35 mouse cellular contexts compared by ENCODE assay signal in the genomic region with DNA sequence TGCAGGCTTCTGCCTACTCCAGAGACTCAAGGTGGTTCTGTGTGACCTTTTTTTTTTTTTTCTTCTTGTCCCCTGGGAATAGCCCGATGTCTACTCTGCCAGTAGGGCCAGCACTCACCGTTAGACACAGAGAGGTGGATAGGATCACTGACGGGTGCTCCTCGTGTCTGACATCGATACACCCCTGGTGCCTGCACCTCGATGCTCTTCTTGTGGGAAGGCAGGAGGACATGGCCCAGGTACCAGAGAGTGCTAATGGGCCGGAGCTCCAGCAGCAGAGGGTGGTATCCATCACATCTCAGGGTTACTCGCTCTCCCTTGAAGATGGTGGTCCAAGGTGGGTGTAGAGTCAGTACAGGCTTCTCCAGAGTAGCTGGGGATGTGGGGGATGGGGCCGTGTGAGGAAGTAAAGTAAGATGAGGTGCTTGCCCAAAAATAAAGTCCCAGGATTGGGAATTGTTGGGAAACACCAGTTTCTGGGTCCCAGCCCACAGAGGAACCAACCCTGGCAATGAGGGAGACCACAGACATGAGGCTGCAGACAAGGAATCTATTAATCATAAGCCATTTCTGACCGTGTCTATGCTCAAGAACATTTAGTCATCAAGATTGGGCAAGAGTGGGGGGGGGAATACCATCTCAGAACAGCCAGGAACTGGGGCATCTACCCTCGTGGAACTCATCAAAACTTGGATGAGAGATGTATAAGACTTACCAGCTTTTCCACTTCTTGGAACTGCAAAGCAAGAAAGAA. TPM values are rescaled to one million over a fixed set of nuclear protein-coding genes. Genes with fewer than 3 reads are reported as not detected.
A peak's percentile ranks its signal among the peaks of the same experiment; 100 is the strongest.
DNase-seq lines count a peak whose midpoint lies in the region; ATAC-seq and TF ChIP-seq lines count a peak whose summit lies in the region.
"Had no signal": no experiment of that assay in that cellular context is flagged by ENCODE, and none has a peak within 500 bp of the region (broad histone marks: within the 10 kb centered on the region; RNA-seq: fewer than 3 reads in every experiment).

No protein-coding gene starts in this region.

- H3K36me3 ChIP-seq in megakaryocyte, embryonic 14.5 days (replicated peaks; ENCODE audit: low read length): no peaks in the 10 kb centered on the region
- no peaks in the 10 kb centered on the region for H3K36me3 ChIP-seq in intestine, embryonic 15.5 days
- H3K36me3 ChIP-seq in kidney, embryonic 15.5 days: no peaks in the 10 kb centered on the region
- H3K36me3 ChIP-seq: embryonic facial prominence, embryonic 13.5 days; heart, embryonic 12.5 days; hindbrain, embryonic 10.5 days; liver, embryonic 13.5 days; stomach, embryonic 15.5 days had no signal

- WGBS in intestine, embryonic 15.5 days: 83% methylated on average over 11 of the region's 11 CpGs
- WGBS in kidney, embryonic 15.5 days: 80% methylated on average over 11 of the region's 11 CpGs

- peaks cover 8% of the 10 kb centered on the region for H3K9me3 ChIP-seq in megakaryocyte, embryonic 14.5 days
- no peaks in the 10 kb centered on the region for H3K9me3 ChIP-seq in intestine, embryonic 15.5 days
- no peaks in the 10 kb centered on the region for H3K9me3 ChIP-seq in kidney, embryonic 15.5 days (replicated peaks)
- H3K9me3 ChIP-seq: embryonic facial prominence, embryonic 13.5 days; forebrain, embryonic 13.5 days; hindbrain, embryonic 10.5 days; liver, embryonic 13.5 days; stomach, embryonic 15.5 days had no signal

- no peak overlapping the region for H3K9ac ChIP-seq in intestine, embryonic 15.5 days
- no peak overlapping the region for H3K9ac ChIP-seq in kidney, embryonic 15.5 days
- H3K9ac ChIP-seq: embryonic facial prominence, embryonic 13.5 days; forebrain, embryonic 13.5 days; heart, embryonic 12.5 days; liver, embryonic 13.5 days; stomach, embryonic 15.5 days had no signal

- H3K4me1 ChIP-seq in megakaryocyte, embryonic 14.5 days: peaks cover 37% of the 10 kb centered on the region
- H3K4me1 ChIP-seq in intestine, embryonic 15.5 days (replicated peaks): peaks cover 13% of the 10 kb centered on the region
- peaks cover 17% of the 10 kb centered on the region for H3K4me1 ChIP-seq in kidney, embryonic 15.5 days

- in situ Hi-C loops in Patski (cut with MboI; ENCODE audit: low pct_unique_long_range_greater_than_20kb): no loop called here

- CTCF ChIA-PET in Patski (lab: Charles Lee): interaction anchor here (1.2 to 1.9 kb wide), 2 partner anchors 10 to 17 kb away, joined by 3 to 5 read pairs; no protein-coding TSS in a partner anchor

- peak; percentile 75 for ATAC-seq in Patski
- ATAC-seq in intestine, embryonic 15.5 days: no peak
- no peak for ATAC-seq in kidney, embryonic 15.5 days (replicated peaks; ENCODE audit: low FRiP score)
- ATAC-seq: forebrain, embryonic 13.5 days; hindbrain, embryonic 16.5 days; intestine, embryonic 16.5 days; midbrain, embryonic 16.5 days had no signal

- H3K27me3 ChIP-seq in Patski: no peaks in the 10 kb centered on the region
- peaks cover 68% of the 10 kb centered on the region for H3K27me3 ChIP-seq in megakaryocyte, embryonic 14.5 days (replicated peaks)
- H3K27me3 ChIP-seq in intestine, embryonic 15.5 days (replicated peaks): peaks cover 18% of the 10 kb centered on the region
- H3K27me3 ChIP-seq in kidney, embryonic 15.5 days: peaks cover 31% of the 10 kb centered on the region

- peak overlapping the region; percentile 70 for H3K4me3 ChIP-seq in megakaryocyte, embryonic 14.5 days (replicated peaks)
- H3K4me3 ChIP-seq in intestine, embryonic 15.5 days (replicated peaks): no peak overlapping the region
- no peak overlapping the region for H3K4me3 ChIP-seq in kidney, embryonic 15.5 days (replicated peaks)
- H3K4me3 ChIP-seq: embryonic facial prominence, embryonic 13.5 days; erythroblast, embryonic 14.5 days; forebrain, embryonic 13.5 days; gastrocnemius, adult 2 months; heart, embryonic 12.5 days; hindbrain, embryonic 10.5 days; left cerebral cortex, adult 2 months; liver, embryonic 13.5 days; stomach, embryonic 15.5 days had no signal

- H3K4me2 ChIP-seq in intestine, embryonic 15.5 days (replicated peaks): no peak overlapping the region
- H3K4me2 ChIP-seq in kidney, embryonic 15.5 days: no peak overlapping the region
- H3K4me2 ChIP-seq: embryonic facial prominence, embryonic 13.5 days; forebrain, embryonic 13.5 days; heart, embryonic 12.5 days; liver, embryonic 13.5 days; stomach, embryonic 15.5 days had no signal

- POLR2A ChIA-PET in Patski (lab: Charles Lee): no interaction called here

- H3K27ac ChIP-seq in intestine, embryonic 15.5 days: no peak overlapping the region
- H3K27ac ChIP-seq in kidney, embryonic 15.5 days: no peak overlapping the region
- H3K27ac ChIP-seq: embryonic facial prominence, embryonic 13.5 days; forebrain, embryonic 13.5 days; gastrocnemius, adult 2 months; hindbrain, embryonic 10.5 days; kidney, postnatal 0 days; left cerebral cortex, adult 2 months; liver, embryonic 13.5 days; stomach, embryonic 15.5 days had no signal

- peak; percentile 56 for DNase-seq in adrenal gland, adult 2 months
- DNase-seq in adrenal gland, postnatal 25 days: no peak
- DNase-seq in 3T3-L1 (ENCODE audit: low read depth, low spot score): peak; percentile 97
- DNase-seq in Patski (ENCODE audit: low read depth, low spot score): peak; percentile 67
- no peak for DNase-seq in layer of hippocampus, postnatal 10 days (ENCODE audit: low spot score in 2 of 2)
- DNase-seq: cerebellum, adult 2 months; cerebellum, postnatal 25 days; embryo, embryonic 11 days; gastrocnemius, adult 2 months; heart, postnatal 10 days; layer of hippocampus, adult 9-11 months; liver, embryonic 13.5 days; lung, adult 2 months; lung, postnatal 14 days; right cerebral cortex, postnatal 4 days; thymus, adult 2 months; thymus, postnatal 4 days had no signal

- TF ChIP-seq CTCF in Patski (IDR thresholded peaks at IDR 0.05): no peak

RNA-seq across cellular contexts. Expression of a gene that starts 0.7 kb away (rescaled TPM):
- total RNA-seq in adrenal gland, adult 2 months (2021): not detected
- polyA plus RNA-seq in adrenal gland, adult 2 months (2012; rRNA removed): 0.54 and 0.76 TPM in 2 replicates
- total RNA-seq in adrenal gland, postnatal 25 days (2021): not detected in 2 replicates
- 0.22 TPM for polyA plus RNA-seq in Patski (2021)
- polyA plus RNA-seq in megakaryocyte, embryonic 14.5 days (2012; ENCODE audit: insufficient read depth, low replicate concordance): 1.4 TPM in 1 of 2 replicates, not detected in the other
- 0.11 and 0.16 TPM in 2 replicates for polyA plus RNA-seq in intestine, embryonic 15.5 days (2015; fragmentation: Nextera tagmentation; extraction: Ambion mirVana)
- polyA plus RNA-seq in kidney, embryonic 15.5 days (2015; fragmentation: Nextera tagmentation; extraction: Ambion mirVana): 0.21 TPM in 1 of 2 replicates, not detected in the other
- total RNA-seq in layer of hippocampus, postnatal 10 days (2021): under 1 TPM; 0.51 to 0.66 TPM
- total RNA-seq: gastrocnemius, adult 2 months; gastrocnemius, postnatal 4 days; heart, postnatal 10 days had no signal
- polyA plus RNA-seq: embryonic facial prominence, embryonic 13.5 days; erythroblast, embryonic 14.5 days; forebrain, embryonic 13.5 days; heart, embryonic 12.5 days; hindbrain, embryonic 10.5 days; liver, embryonic 13.5 days had no signal

RNA-seq across cellular contexts. Expression of a gene that starts 15.3 kb away (rescaled TPM):
- total RNA-seq in adrenal gland, adult 2 months (2021): under 1 TPM in 1 of 2 experiments, not detected in 1; 0.97 TPM
- polyA plus RNA-seq in adrenal gland, adult 2 months (2012; rRNA removed): 0.52 and 1.2 TPM in 2 replicates
- total RNA-seq in adrenal gland, postnatal 25 days (2021): 0.46 TPM in 1 of 2 replicates, not detected in the other
- not detected for polyA plus RNA-seq in Patski (2021)
- not detected in 2 replicates for polyA plus RNA-seq in megakaryocyte, embryonic 14.5 days (2012; ENCODE audit: insufficient read depth, low replicate concordance)
- polyA plus RNA-seq in intestine, embryonic 15.5 days (2015; fragmentation: Nextera tagmentation; extraction: Ambion mirVana): not detected in 2 replicates
- not detected in 2 replicates for polyA plus RNA-seq in kidney, embryonic 15.5 days (2015; fragmentation: Nextera tagmentation; extraction: Ambion mirVana)
- total RNA-seq in layer of hippocampus, postnatal 10 days (2021): not detected
- total RNA-seq: gastrocnemius, adult 2 months; left cerebral cortex, adult 2 months; left cerebral cortex, postnatal 36 days had no signal
- polyA plus RNA-seq: embryonic facial prominence, embryonic 13.5 days; erythroblast, embryonic 14.5 days; forebrain, embryonic 13.5 days; frontal cortex, adult 2 months; hindbrain, embryonic 10.5 days; hindbrain, embryonic 16.5 days; intestine, embryonic 16.5 days; kidney, postnatal 0 days; midbrain, embryonic 16.5 days; neural tube, embryonic 14.5 days had no signal

RNA-seq across cellular contexts. Expression of a gene that starts 26.7 kb away (rescaled TPM):
- 10 to 100 TPM; 12.9 to 20.6 TPM for total RNA-seq in adrenal gland, adult 2 months (2021)
- polyA plus RNA-seq in adrenal gland, adult 2 months (2012; rRNA removed): 12.4 and 13.5 TPM in 2 replicates
- 18.9 and 19.4 TPM in 2 replicates for total RNA-seq in adrenal gland, postnatal 25 days (2021)
- polyA plus RNA-seq in Patski (2021): 27.3 TPM
- 2.7 and 7.6 TPM in 2 replicates for polyA plus RNA-seq in megakaryocyte, embryonic 14.5 days (2012; ENCODE audit: insufficient read depth, low replicate concordance)
- 61.1 and 62.9 TPM in 2 replicates for polyA plus RNA-seq in intestine, embryonic 15.5 days (2015; fragmentation: Nextera tagmentation; extraction: Ambion mirVana)
- polyA plus RNA-seq in kidney, embryonic 15.5 days (2015; fragmentation: Nextera tagmentation; extraction: Ambion mirVana): 35.0 and 39.7 TPM in 2 replicates
- total RNA-seq in layer of hippocampus, postnatal 10 days (2021): 10 to 100 TPM; 15.5 to 16.3 TPM

RNA-seq across cellular contexts. Expression of a gene that starts 27.2 kb away (rescaled TPM):
- under 1 TPM; 0.62 to 0.72 TPM for total RNA-seq in adrenal gland, adult 2 months (2021)
- 4.5 and 5.1 TPM in 2 replicates for polyA plus RNA-seq in adrenal gland, adult 2 months (2012; rRNA removed)
- 0.55 TPM in 1 of 2 replicates, not detected in the other for total RNA-seq in adrenal gland, postnatal 25 days (2021)
- polyA plus RNA-seq in Patski (2021): 0.26 TPM
- 3.3 and 14.1 TPM in 2 replicates for polyA plus RNA-seq in megakaryocyte, embryonic 14.5 days (2012; ENCODE audit: insufficient read depth, low replicate concordance)
- 2.2 and 2.4 TPM in 2 replicates for polyA plus RNA-seq in intestine, embryonic 15.5 days (2015; fragmentation: Nextera tagmentation; extraction: Ambion mirVana)
- 0.22 and 0.31 TPM in 2 replicates for polyA plus RNA-seq in kidney, embryonic 15.5 days (2015; fragmentation: Nextera tagmentation; extraction: Ambion mirVana)
- total RNA-seq in layer of hippocampus, postnatal 10 days (2021): under 1 TPM; 0.62 to 0.87 TPM
- polyA plus RNA-seq: hindbrain, embryonic 10.5 days had no signal

RNA-seq across cellular contexts. Expression of a gene that starts 44.5 kb away (rescaled TPM):
- 10 to 100 TPM; 33.3 to 33.5 TPM for total RNA-seq in adrenal gland, adult 2 months (2021)
- 8.1 and 11.8 TPM in 2 replicates for polyA plus RNA-seq in adrenal gland, adult 2 months (2012; rRNA removed)
- total RNA-seq in adrenal gland, postnatal 25 days (2021): 34.5 and 34.8 TPM in 2 replicates
- 51.2 TPM for polyA plus RNA-seq in Patski (2021)
- 3.1 and 4.8 TPM in 2 replicates for polyA plus RNA-seq in megakaryocyte, embryonic 14.5 days (2012; ENCODE audit: insufficient read depth, low replicate concordance)
- polyA plus RNA-seq in intestine, embryonic 15.5 days (2015; fragmentation: Nextera tagmentation; extraction: Ambion mirVana): 8.8 TPM in 2 replicates
- polyA plus RNA-seq in kidney, embryonic 15.5 days (2015; fragmentation: Nextera tagmentation; extraction: Ambion mirVana): 9.1 and 9.2 TPM in 2 replicates
- 10 to 100 TPM; 22.6 to 23.1 TPM for total RNA-seq in layer of hippocampus, postnatal 10 days (2021)

Comparison
In these comparisons a context has a peak if more than half of its experiments do, and no peak if none do; other contexts are left out.
1. DNase-seq: peak in adrenal gland, adult 2 months (single experiment), 3T3-L1 (single experiment) and Patski (single experiment); none in adrenal gland, postnatal 25 days (single experiment) and layer of hippocampus, postnatal 10 days (0 of 2).